Mouse (Mus musculus): ENCODE measurements around the gene Cdk18.

Gene Cdk18

GRCm38 (mm10) chr1:132065475-132066172 is 73.9 kb downstream of the Cdk18 start:
- no peak for DNase-seq (ENCODE audit: low read depth, low spot score)

GRCm38 (mm10) chr1:132065001-132065400 is 74.5 kb downstream of the Cdk18 start:
- DNase-seq (ENCODE audit: low read depth, low spot score) = no peak

GRCm38 (mm10) chr1:132063096-132063495 is 76.4 kb downstream of the Cdk18 start:
- DNase-seq (ENCODE audit: low read depth, low spot score) = no peak

All from mesoderm, embryonic 11.5 days (tissue).